Mouse (Mus musculus) lung, postnatal 0 days (tissue): Measurements from ENCODE around the gene Trem1. TPM values are rescaled to one million over a fixed set of nuclear protein-coding genes. Genes with fewer than 3 reads are reported as not detected.

ENCODE experiments used
- ATAC-seq: fragments of 200-750 bp; cut with Nextera tagmentation; 2 replicates; pipeline ENCODE4 v1.8.0; 2017; ENCODE audit warnings: moderate library complexity
- DNase-seq: peaks from one replicate; pipeline ENCODE4 v3.0.0-alpha.2; 2016; ENCODE audit warnings: low spot score
- H3K27ac ChIP-seq: fragments of 300-500 bp; sonication (generic); 2 replicates; pipeline ENCODE4 v1.5.1; 2014; ENCODE audit warnings: antibody characterized with exemption, mild to moderate bottlenecking, low read length, mixed read lengths
- H3K27me3 ChIP-seq: fragments of 300-500 bp; sonication (generic); replicated peaks from 2 replicates; pipeline ENCODE4 v1.6.1; 2014; ENCODE audit warnings: low read length, mixed read lengths; ENCODE audit not compliant: insufficient read depth
- H3K36me3 ChIP-seq: fragments of 300-500 bp; sonication (generic); 2 replicates; pipeline ENCODE4 v1.6.1; 2014; ENCODE audit warnings: low read length, mixed read lengths; ENCODE audit not compliant: insufficient read depth
- H3K4me1 ChIP-seq: fragments of 300-500 bp; sonication (generic); 2 replicates; pipeline ENCODE4 v1.6.1; 2014; ENCODE audit warnings: antibody characterized with exemption, low read depth, low read length, mixed read lengths; ENCODE audit not compliant: insufficient read depth
- H3K4me2 ChIP-seq: fragments of 300-500 bp; sonication (generic); replicated peaks from 2 replicates; pipeline ENCODE4 v1.6.1; 2014; ENCODE audit warnings: low read depth, mild to moderate bottlenecking, low read length, moderate library complexity, mixed read lengths
- H3K4me3 ChIP-seq: fragments of 300-500 bp; sonication (generic); 2 replicates; pipeline ENCODE4 v1.5.1; 2014; ENCODE audit warnings: low read depth, low read length
- H3K9ac ChIP-seq: fragments of 300-500 bp; sonication (generic); replicated peaks from 2 replicates; pipeline ENCODE4 v1.6.1; 2014; ENCODE audit warnings: low read depth, mild to moderate bottlenecking
- H3K9me3 ChIP-seq: fragments of 300-500 bp; sonication (generic); 2 replicates; pipeline ENCODE4 v1.6.1; 2016; ENCODE audit warnings: low read length, mixed read lengths
- CTCF ChIP-seq: IDR thresholded peaks from 2 replicates; pipeline ENCODE4 v1.5.1; 2016; ENCODE audit warnings: antibody characterized with exemption, mild to moderate bottlenecking
- EP300 ChIP-seq: IDR thresholded peaks from 2 replicates; pipeline ENCODE4 v1.6.1; 2016; ENCODE audit warnings: antibody characterized with exemption, mild to moderate bottlenecking, control low read depth
- WGBS: fragments of 180-500 bp; shearing (Covaris S2); extraction: QIAGEN DNeasy Blood & Tissue Kit; methylation state at CpG from one replicate; pipeline ENCODE4 v1.1.7; 2014; 5-methylcytosine and 5-hydroxymethylcytosine counted together
- polyA plus RNA-seq: library from polyadenylated mRNA; unstranded; fragments of >200 nt; fragmentation: Nextera tagmentation; extraction: Ambion mirVana; gene quantifications from 2 replicates; pipeline ENCODE4 v1.2.1, GENCODE M21; 2015

The Trem1 gene
- polyA plus RNA-seq, 1 experiment from 2014 or later: 1.4 TPM

GRCm38 (mm10) chr17:48274098-48274497, 41.5 kb downstream of the Trem1 start:
- Histone ChIP-seq H3K36me3 (no peaks in the 10 kb centered on the region), H3K4me1 (no peaks in the 10 kb centered on the region), H3K27ac (no peak overlapping the region), H3K4me3 (no peak overlapping the region), H3K9ac (no peak overlapping the region), H3K9me3 (no peaks in the 10 kb centered on the region), H3K27me3 (no peaks in the 10 kb centered on the region), H3K4me2 (no peak overlapping the region)
- ATAC-seq (no peak), DNase-seq (no peak)
- no peak for TF ChIP-seq EP300
- 70% methylated on average over 4 of the region's 4 CpGs for WGBS

- no peaks in the 10 kb centered on the region for H3K36me3 ChIP-seq
- no peaks in the 10 kb centered on the region for H3K4me1 ChIP-seq
- ATAC-seq (peak; percentile 59; the same call in 1 of the 2 replicates), DNase-seq (peak; percentile 79)
- 31% methylated on average over 6 of the region's 6 CpGs for WGBS
- no peak overlapping the region for H3K4me2 ChIP-seq
- no peak overlapping the region for H3K27ac ChIP-seq
- no peak overlapping the region for H3K4me3 ChIP-seq
- TF ChIP-seq CTCF (peak; percentile 91), EP300 (no peak)
- H3K9me3 ChIP-seq: no peaks in the 10 kb centered on the region
- no peak overlapping the region for H3K9ac ChIP-seq
- H3K27me3 ChIP-seq: no peaks in the 10 kb centered on the region
These were observed 42.3 kb downstream of the Trem1 start for GRCm38 (mm10) chr17:48274885-48275284.

GRCm38 (mm10) chr17:48275736-48276135, 43.2 kb downstream of the Trem1 start:
- Histone ChIP-seq H3K4me3 (no peak overlapping the region), H3K9me3 (no peaks in the 10 kb centered on the region), H3K4me2 (no peak overlapping the region), H3K27me3 (no peaks in the 10 kb centered on the region), H3K36me3 (no peaks in the 10 kb centered on the region), H3K4me1 (no peaks in the 10 kb centered on the region), H3K27ac (no peak overlapping the region), H3K9ac (no peak overlapping the region)
- ATAC-seq (no peak), DNase-seq (no peak)
- TF ChIP-seq CTCF (no peak), EP300 (no peak)
- WGBS: 53% methylated on average over 7 of the region's 7 CpGs

GRCm38 (mm10) chr17:48278381-48278780, 45.8 kb downstream of the Trem1 start:
- no peak for TF ChIP-seq EP300
- TF ChIP-seq CTCF: no peak
- Histone ChIP-seq H3K9ac (no peak overlapping the region), H3K4me3 (no peak overlapping the region), H3K9me3 (no peaks in the 10 kb centered on the region), H3K4me1 (no peaks in the 10 kb centered on the region; the same call in 1 of the 2 replicates), H3K36me3 (no peaks in the 10 kb centered on the region), H3K27me3 (no peaks in the 10 kb centered on the region), H3K27ac (no peak overlapping the region), H3K4me2 (no peak overlapping the region)
- no peak for ATAC-seq
- DNase-seq: no peak

GRCm38 (mm10) chr17:48279002-48279401, 46.4 kb downstream of the Trem1 start:
- no peak for DNase-seq
- Histone ChIP-seq H3K4me3 (no peak overlapping the region), H3K4me2 (no peak overlapping the region), H3K4me1 (no peaks in the 10 kb centered on the region; the same call in 1 of the 2 replicates), H3K9me3 (no peaks in the 10 kb centered on the region), H3K9ac (no peak overlapping the region), H3K27me3 (no peaks in the 10 kb centered on the region), H3K36me3 (no peaks in the 10 kb centered on the region), H3K27ac (no peak overlapping the region)
- no peak for TF ChIP-seq CTCF
- no peak for TF ChIP-seq EP300
- 67% methylated on average over 4 of the region's 4 CpGs for WGBS
- no peak for ATAC-seq

- Histone ChIP-seq H3K36me3 (no peaks in the 10 kb centered on the region), H3K9ac (no peak overlapping the region), H3K4me1 (no peaks in the 10 kb centered on the region; the same call in 1 of the 2 replicates), H3K4me3 (peak overlapping the region; percentile 10; the same call in 1 of the 2 replicates), H3K4me2 (peak overlapping the region; percentile 43), H3K27me3 (no peaks in the 10 kb centered on the region), H3K9me3 (no peaks in the 10 kb centered on the region), H3K27ac (no peak overlapping the region)
- no peak for ATAC-seq
- 23% methylated on average over 18 of the region's 18 CpGs for WGBS
- DNase-seq: no peak
- TF ChIP-seq CTCF (no peak), EP300 (no peak)
These were observed 48.6 kb downstream of the Trem1 start for GRCm38 (mm10) chr17:48280943-48281738.
